Mouse (Mus musculus) forebrain, embryonic 12.5 days (tissue): ENCODE data around the gene Rbm5. TPM values are rescaled to one million over a fixed set of nuclear protein-coding genes. Genes with fewer than 3 reads are reported as not detected.

ENCODE experiments used
- ATAC-seq: fragments of 200-750 bp; cut with Nextera tagmentation; 2 replicates; pipeline ENCODE4 v1.8.0; 2017; ENCODE audit warnings: moderate TSS enrichment; ENCODE audit not compliant: low FRiP score
- H3K27ac ChIP-seq: fragments of 300-500 bp; sonication (generic); 2 replicates; pipeline ENCODE4 v1.5.1; 2016; ENCODE audit warnings: mild to moderate bottlenecking
- H3K27me3 ChIP-seq: fragments of 300-500 bp; sonication (generic); 2 replicates; pipeline ENCODE4 v1.6.1; 2016; ENCODE audit warnings: mild to moderate bottlenecking
- H3K36me3 ChIP-seq: fragments of 300-500 bp; sonication (generic); replicated peaks from 2 replicates; pipeline ENCODE4 v1.6.1; 2016; ENCODE audit warnings: mild to moderate bottlenecking
- H3K4me1 ChIP-seq: fragments of 300-500 bp; sonication (generic); 2 replicates; pipeline ENCODE4 v1.6.1; 2016
- H3K4me2 ChIP-seq: fragments of 300-500 bp; sonication (generic); 2 replicates; pipeline ENCODE4 v1.6.1; 2016; ENCODE audit warnings: mild to moderate bottlenecking, moderate library complexity
- H3K4me3 ChIP-seq: fragments of 300-500 bp; sonication (generic); replicated peaks from 2 replicates; pipeline ENCODE4 v1.5.1; 2016; ENCODE audit warnings: mild to moderate bottlenecking
- H3K9ac ChIP-seq: fragments of 300-500 bp; sonication (generic); 2 replicates; pipeline ENCODE4 v1.6.1; 2016; ENCODE audit warnings: mild to moderate bottlenecking
- H3K9me3 ChIP-seq: fragments of 300-500 bp; sonication (generic); 2 replicates; pipeline ENCODE4 v1.6.1; 2016
- WGBS: fragments of 180-500 bp; shearing (Covaris S2); methylation state at CpG from one replicate; pipeline ENCODE4 v1.1.7; 2016; 5-methylcytosine and 5-hydroxymethylcytosine counted together
- polyA plus RNA-seq: library from polyadenylated mRNA; unstranded; fragments of >200 nt; fragmentation: Nextera tagmentation; extraction: Ambion mirVana; gene quantifications from 2 replicates; pipeline ENCODE4 v1.2.1, GENCODE M21; 2016

The Rbm5 gene
- polyA plus RNA-seq, 1 experiment from 2014 or later, result 232 TPM

DNA sequence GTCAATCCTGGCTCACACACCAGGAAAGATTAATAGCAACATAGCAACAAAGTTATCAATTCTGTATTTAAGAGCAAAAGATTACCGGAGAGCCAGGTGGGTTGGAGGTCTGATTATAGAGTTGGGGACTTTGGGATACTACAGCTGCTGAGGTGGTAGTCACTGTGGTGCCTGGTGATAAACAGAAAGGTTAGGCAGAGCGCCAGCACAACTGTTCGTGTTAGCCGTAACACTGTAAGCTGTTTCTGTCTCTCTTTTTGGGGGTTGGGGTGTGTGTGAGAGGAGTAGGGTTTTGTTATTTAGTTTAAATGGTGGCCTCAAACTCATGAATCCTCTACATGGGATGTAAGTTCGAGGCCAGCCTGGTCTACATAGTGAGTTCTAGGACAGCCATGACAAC lies 20.4 kb downstream of the Rbm5 start:
- H3K27ac ChIP-seq, result no peak overlapping the region
- no peak overlapping the region for H3K9ac ChIP-seq
- H3K4me2 ChIP-seq, result no peak overlapping the region
- no peak for ATAC-seq
- H3K4me3 ChIP-seq, result no peak overlapping the region
- H3K36me3 ChIP-seq, result peaks cover 95% of the 10 kb centered on the region
- H3K9me3 ChIP-seq, result no peaks in the 10 kb centered on the region
- no peaks in the 10 kb centered on the region for H3K27me3 ChIP-seq
- H3K4me1 ChIP-seq, result no peaks in the 10 kb centered on the region
- 98% methylated on average over 5 of the region's 5 CpGs for WGBS

DNA sequence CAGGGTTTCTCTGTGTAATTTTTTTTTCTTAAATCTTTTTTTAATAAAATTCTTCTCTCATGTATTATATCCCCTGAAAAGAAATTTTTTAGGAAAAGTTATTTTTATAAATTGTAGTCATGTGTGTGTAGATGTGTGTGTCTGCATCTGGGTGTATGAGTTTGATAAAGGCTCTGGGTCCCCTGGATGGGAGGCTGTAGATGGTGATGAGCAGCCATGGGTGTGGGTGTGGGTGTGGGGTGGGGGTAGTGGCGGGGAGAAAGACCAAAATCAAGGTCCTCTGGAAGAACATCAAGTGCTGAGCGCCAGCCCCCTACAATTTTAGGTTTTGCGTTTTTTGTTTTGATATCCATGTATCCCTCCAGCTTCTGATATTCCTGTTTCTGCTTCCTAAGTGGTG lies 22.7 kb downstream of the Rbm5 start:
- Histone ChIP-seq H3K27ac (no peak overlapping the region), H3K36me3 (peaks cover 97% of the 10 kb centered on the region)
- WGBS, result 92% methylated on average over 3 of the region's 3 CpGs

DNA sequence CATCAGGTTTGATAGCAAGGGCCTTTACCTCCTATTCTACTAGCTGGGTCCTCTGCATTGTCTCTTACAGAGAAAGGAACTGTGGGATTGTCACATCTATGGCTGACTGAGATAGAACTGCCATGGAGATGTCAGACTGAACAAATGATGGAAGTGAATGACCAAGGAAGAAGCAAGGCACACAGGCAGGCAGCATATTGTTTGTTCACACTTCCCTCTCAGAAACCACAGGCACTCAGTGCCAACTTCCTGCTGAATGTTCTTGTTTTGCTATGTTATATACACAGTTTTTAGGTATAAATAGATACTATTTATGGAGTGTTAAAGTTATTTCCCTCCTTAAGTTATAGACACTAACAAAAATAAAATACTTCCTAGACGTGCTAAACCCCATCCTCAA lies 23.5 kb downstream of the Rbm5 start:
- H3K9me3 ChIP-seq, result no peaks in the 10 kb centered on the region
- H3K9ac ChIP-seq, result no peak overlapping the region
- no peaks in the 10 kb centered on the region for H3K4me1 ChIP-seq
- no peak for ATAC-seq
- no peaks in the 10 kb centered on the region for H3K27me3 ChIP-seq
- 94% methylated on average over 1 of the region's 1 CpGs for whole genome bisulfite sequencing
- no peak overlapping the region for H3K4me2 ChIP-seq
- peaks cover 98% of the 10 kb centered on the region for H3K36me3 ChIP-seq
- no peak overlapping the region for H3K4me3 ChIP-seq
- H3K27ac ChIP-seq, result no peak overlapping the region

More for the DNA sequence above, 22.7 kb downstream of the Rbm5 start:
- H3K4me1 ChIP-seq, result no peaks in the 10 kb centered on the region
- H3K4me3 ChIP-seq, result no peak overlapping the region
- H3K27me3 ChIP-seq, result no peaks in the 10 kb centered on the region
- H3K4me2 ChIP-seq, result no peak overlapping the region
- H3K9me3 ChIP-seq, result no peaks in the 10 kb centered on the region
- no peak overlapping the region for H3K9ac ChIP-seq
- no peak for ATAC-seq

DNA sequence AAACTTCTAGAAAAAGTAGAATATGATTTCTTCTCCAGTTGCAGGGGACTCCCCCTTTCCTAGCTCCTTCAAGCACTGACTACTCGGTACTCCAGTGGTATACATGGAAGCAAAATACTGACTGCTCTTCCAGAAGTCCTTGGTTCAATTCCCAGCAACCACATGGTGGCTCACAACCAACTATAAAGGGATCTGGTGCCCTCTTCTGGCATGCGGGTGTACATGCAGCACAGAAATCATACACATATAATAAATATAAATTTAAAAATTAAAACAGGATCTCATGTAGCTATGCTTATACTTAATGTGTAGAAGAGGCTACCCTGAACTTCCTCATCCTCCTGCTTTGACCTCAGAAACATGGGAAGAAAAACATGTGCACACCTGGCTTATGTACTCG lies 24.1 kb downstream of the Rbm5 start:
- no peak overlapping the region for H3K9ac ChIP-seq
- no peaks in the 10 kb centered on the region for H3K4me1 ChIP-seq
- H3K36me3 ChIP-seq, result peaks cover 98% of the 10 kb centered on the region
- no peak for ATAC-seq
- H3K4me2 ChIP-seq, result no peak overlapping the region
- H3K27ac ChIP-seq, result no peak overlapping the region
- H3K4me3 ChIP-seq, result no peak overlapping the region
- no peaks in the 10 kb centered on the region for H3K9me3 ChIP-seq
- H3K27me3 ChIP-seq, result no peaks in the 10 kb centered on the region
- WGBS, result 93% methylated on average over 3 of the region's 3 CpGs

DNA sequence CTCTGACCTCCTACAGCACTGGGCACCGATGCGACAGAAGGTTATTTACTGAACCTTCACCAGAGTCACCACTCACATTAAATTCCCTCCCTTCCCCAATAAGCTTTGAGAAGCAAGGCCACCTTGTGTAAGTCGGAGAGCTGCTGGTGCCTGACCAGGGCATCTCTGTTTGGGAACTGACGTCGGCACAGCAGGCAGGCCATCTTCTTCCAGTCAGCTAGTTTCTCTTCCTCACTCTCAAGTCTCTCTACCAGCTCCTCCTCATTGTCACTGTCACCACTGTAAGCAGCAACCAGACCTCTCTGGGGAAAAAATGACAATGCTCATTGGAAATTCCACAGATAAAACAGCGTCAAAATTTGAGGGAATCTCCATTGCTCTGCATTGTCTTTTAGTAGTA lies 26.7 kb downstream of the Rbm5 start:
- Histone ChIP-seq H3K9ac (no peak overlapping the region), H3K4me1 (no peaks in the 10 kb centered on the region), H3K4me3 (no peak overlapping the region), H3K9me3 (no peaks in the 10 kb centered on the region), H3K27me3 (no peaks in the 10 kb centered on the region), H3K4me2 (no peak overlapping the region), H3K27ac (no peak overlapping the region), H3K36me3 (peaks cover 98% of the 10 kb centered on the region)
- 89% methylated on average over 6 of the region's 6 CpGs for WGBS
- no peak for ATAC-seq

DNA sequence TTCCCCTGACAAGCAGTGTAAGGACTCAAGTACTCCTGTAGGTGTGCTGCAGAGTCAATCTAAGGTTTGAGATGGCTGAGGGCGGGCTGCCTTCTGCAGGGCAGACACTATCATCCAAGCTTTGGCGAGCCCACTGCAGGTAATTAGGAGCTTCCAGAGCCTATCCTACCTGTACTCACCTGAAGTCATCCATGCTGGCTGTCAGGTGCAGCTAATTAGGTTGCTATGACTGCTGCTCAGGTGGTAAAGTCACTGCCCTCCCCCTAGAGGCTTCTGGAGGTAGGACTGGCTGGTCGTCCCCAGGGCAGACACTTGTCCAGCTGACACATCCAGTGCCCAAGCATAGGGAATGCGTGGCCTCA lies 32.0 kb downstream of the Rbm5 start:
- Histone ChIP-seq H3K4me3 (no peak overlapping the region), H3K36me3 (peaks cover 57% of the 10 kb centered on the region), H3K4me1 (peaks cover 43% of the 10 kb centered on the region), H3K4me2 (no peak overlapping the region), H3K9me3 (no peaks in the 10 kb centered on the region), H3K27me3 (peaks cover 16% of the 10 kb centered on the region; the same call in 1 of the 2 replicates), H3K27ac (peak overlapping the region; percentile 74; the same call in 1 of the 2 replicates), H3K9ac (no peak overlapping the region)
- WGBS, result 56% methylated on average over 4 of the region's 4 CpGs
- ATAC-seq, result 0 out of 2 replicates have a peak, but pooled peaks have one; percentile 19

DNA sequence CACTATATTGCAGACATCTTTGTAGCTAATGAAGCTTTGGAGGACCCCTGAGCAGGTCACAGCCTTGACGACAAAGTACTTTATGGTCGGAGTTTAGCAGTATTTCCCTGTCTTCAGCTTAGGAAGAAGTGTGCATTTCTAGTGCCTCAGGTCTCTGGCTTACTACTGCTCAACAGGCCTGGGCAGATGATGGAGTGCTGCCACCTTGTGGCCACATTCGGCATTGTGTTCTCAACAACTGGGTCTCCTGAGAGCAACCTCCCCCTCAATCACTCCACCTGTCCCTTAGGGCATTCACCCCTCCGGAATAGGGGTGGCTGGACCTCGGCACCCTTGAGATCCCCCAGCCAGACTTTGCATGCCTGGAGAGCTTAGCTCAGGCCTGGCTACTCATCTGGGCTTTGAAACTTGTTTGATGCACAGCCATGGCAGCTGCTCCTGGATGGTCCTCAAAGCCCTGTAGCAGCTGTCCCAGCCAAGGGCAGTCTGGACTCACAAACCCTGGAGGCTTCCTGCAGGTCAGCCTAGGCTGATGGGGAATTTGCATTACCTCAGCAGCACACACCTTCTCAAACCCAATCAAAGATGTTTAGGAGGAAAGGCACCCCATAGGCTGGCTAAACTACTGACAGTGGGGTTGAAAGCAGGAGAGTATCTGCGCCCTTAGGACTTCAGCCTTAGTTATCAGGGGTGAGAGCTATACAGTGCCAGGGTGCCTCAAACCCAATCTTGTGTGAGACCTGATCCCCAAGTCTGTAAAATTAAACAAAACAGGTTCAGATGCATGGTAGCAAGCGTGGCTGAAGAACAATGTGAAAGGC lies 32.6 kb downstream of the Rbm5 start:
- Histone ChIP-seq H3K27ac (peak overlapping the region; percentile 74), H3K36me3 (peaks cover 51% of the 10 kb centered on the region), H3K4me2 (no peak overlapping the region), H3K27me3 (peaks cover 16% of the 10 kb centered on the region; the same call in 1 of the 2 replicates), H3K9me3 (no peaks in the 10 kb centered on the region), H3K4me3 (no peak overlapping the region), H3K4me1 (peaks cover 43% of the 10 kb centered on the region), H3K9ac (no peak overlapping the region)
- WGBS, result 20% methylated on average over 7 of the region's 7 CpGs
- ATAC-seq, result peak; percentile 66

DNA sequence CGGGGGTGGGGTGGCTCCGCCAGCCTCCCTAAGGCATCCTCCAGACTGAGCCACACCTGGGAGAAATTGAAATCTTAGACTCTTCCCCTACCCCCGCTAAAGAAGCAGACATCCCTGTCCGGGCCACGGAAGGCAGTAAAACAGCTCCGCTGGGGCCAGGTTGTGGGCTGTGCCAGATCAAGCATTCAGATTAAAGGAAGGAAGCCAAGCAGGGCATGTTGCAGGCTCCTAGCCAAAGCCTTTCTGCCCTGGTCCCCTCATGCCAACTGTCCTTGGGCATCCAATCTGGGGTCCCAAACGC lies 34.7 kb downstream of the Rbm5 start:
- 3% methylated on average over 7 of the region's 7 CpGs for WGBS
- H3K4me1 ChIP-seq, result peaks cover 43% of the 10 kb centered on the region
- peaks cover 30% of the 10 kb centered on the region for H3K36me3 ChIP-seq
- peak overlapping the region; percentile 43; the same call in 1 of the 2 replicates for H3K9ac ChIP-seq
- peak overlapping the region; percentile 46 for H3K4me2 ChIP-seq
- peaks cover 16% of the 10 kb centered on the region; the same call in 1 of the 2 replicates for H3K27me3 ChIP-seq
- H3K4me3 ChIP-seq, result peak overlapping the region; percentile 16; the same call in 1 of the 2 replicates
- ATAC-seq, result no peak
- H3K27ac ChIP-seq, result peak overlapping the region; percentile 70
- no peaks in the 10 kb centered on the region for H3K9me3 ChIP-seq

DNA sequence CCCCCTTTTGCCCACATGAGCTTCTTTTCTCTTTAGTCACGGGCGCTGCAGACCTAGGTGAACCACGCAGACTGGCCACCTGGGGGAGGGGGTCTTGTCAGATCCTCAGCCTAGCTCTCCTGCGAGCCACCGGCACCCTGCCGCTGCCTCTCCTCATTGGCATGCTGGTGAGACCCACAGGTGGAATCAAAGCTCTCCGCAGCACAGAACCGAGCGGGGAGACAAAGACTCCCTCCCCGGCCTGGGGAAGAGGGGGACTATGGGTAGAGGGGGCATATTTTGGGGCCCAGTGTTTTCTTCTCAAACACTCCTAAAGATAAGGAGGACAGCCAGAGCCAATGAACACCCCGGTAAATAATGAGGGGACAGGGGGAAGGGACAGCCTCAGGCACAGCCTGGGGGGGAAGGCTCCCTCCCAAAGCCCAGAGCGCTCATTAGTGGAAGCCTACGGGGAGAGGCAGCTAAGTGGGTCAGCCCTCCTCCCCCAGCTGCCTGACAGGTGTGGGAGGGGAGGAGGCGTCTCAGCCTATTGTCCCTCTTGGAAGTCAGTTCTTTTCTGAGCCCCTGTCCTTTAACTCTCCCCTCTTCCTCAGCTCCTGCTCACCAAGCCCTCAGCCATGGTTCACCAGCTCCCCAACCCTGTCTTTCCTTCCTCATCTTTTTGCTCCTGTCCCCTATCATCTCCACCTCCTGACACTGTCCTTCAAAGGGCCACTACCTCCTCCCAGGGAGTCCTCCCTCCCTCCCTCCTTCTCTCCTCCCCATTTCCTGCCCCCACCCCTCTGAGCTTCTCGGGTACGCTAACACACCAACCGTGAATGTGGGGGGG lies 35.2 kb downstream of the Rbm5 start:
- peaks cover 24% of the 10 kb centered on the region for H3K36me3 ChIP-seq
- H3K4me1 ChIP-seq, result peaks cover 49% of the 10 kb centered on the region
- peaks cover 16% of the 10 kb centered on the region; the same call in 1 of the 2 replicates for H3K27me3 ChIP-seq
- peak overlapping the region; percentile 46 for H3K4me2 ChIP-seq
- ATAC-seq, result peak; percentile 21; the same call in 1 of the 2 replicates
- peak overlapping the region; percentile 43; the same call in 1 of the 2 replicates for H3K9ac ChIP-seq
- H3K4me3 ChIP-seq, result peak overlapping the region; percentile 16
- no peaks in the 10 kb centered on the region for H3K9me3 ChIP-seq
- peak overlapping the region; percentile 70 for H3K27ac ChIP-seq
- under 1% methylated on average over 17 of the region's 17 CpGs for WGBS

DNA sequence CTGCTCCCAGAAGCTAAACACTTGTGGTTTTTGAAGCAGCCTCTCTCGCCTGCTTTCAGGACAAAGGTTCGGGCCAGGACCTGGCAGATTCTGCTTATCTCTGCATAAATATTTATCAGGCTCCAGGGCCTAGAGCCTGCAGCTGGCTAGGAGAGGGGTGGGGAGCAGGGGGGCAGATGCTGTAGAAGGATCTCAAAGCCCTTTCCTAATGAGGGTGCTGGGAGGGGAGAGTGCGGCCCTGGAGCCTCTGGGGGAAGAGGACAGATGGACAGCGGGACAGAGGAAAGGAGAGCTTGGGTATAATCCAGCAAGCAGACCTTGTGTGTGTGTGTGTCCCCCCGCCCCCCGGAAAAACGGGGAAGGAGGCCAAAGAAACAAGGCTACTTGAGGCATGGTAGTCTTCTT lies 36.2 kb downstream of the Rbm5 start:
- Histone ChIP-seq H3K9ac (0 out of 2 replicates have a peak overlapping the region, but pooled peaks have one; percentile 18), H3K9me3 (no peaks in the 10 kb centered on the region), H3K27ac (peak overlapping the region; percentile 70), H3K36me3 (peaks cover 14% of the 10 kb centered on the region), H3K27me3 (peaks cover 16% of the 10 kb centered on the region; the same call in 1 of the 2 replicates), H3K4me2 (peak overlapping the region; percentile 46; the same call in 1 of the 2 replicates), H3K4me3 (no peak overlapping the region), H3K4me1 (peaks cover 59% of the 10 kb centered on the region)
- no peak for ATAC-seq
- WGBS, result 25% methylated on average over 7 of the region's 7 CpGs

DNA sequence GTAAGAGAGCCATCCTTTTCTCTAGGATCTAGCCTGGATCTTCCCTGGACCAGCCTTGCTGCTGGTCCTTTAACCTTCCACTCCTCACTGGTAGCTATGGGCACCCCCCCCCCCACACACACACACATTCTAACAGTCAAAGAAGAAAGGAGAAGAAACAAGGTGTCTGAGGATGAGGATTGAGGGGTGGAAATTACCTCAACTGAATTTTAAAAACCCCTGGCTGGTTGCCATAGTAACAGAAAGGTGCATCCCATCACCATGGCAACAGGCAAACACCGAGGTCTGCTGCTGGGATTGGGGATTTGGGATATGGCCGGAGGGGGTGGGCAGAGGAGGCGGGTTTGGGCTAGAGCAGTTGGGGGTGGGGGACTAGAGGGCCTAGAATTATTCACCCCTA lies 41.1 kb downstream of the Rbm5 start:
- H3K4me3 ChIP-seq, result no peak overlapping the region
- H3K4me1 ChIP-seq, result peaks cover 56% of the 10 kb centered on the region
- H3K27me3 ChIP-seq, result 0 out of 2 replicates have a peak, but pooled peaks cover 2% of the 10 kb centered on the region
- H3K9me3 ChIP-seq, result no peaks in the 10 kb centered on the region
- H3K4me2 ChIP-seq, result peak overlapping the region; percentile 10; the same call in 1 of the 2 replicates
- H3K27ac ChIP-seq, result peak overlapping the region; percentile 56; the same call in 1 of the 2 replicates
- no peaks in the 10 kb centered on the region for H3K36me3 ChIP-seq
- H3K9ac ChIP-seq, result no peak overlapping the region
- WGBS, result 0% methylated on average over 3 of the region's 3 CpGs
- peak; percentile 20; the same call in 1 of the 2 replicates for ATAC-seq
